Mouse (Mus musculus) lung, postnatal 0 days (tissue): ENCODE measurements around the gene Rab25.

Experiments
- CTCF ChIP-seq: IDR thresholded peaks from 2 replicates; pipeline ENCODE4 v1.5.1; 2016; ENCODE audit warnings: antibody characterized with exemption, mild to moderate bottlenecking
- EP300 ChIP-seq: IDR thresholded peaks from 2 replicates; pipeline ENCODE4 v1.6.1; 2016; ENCODE audit warnings: antibody characterized with exemption, mild to moderate bottlenecking, control low read depth

DNA sequence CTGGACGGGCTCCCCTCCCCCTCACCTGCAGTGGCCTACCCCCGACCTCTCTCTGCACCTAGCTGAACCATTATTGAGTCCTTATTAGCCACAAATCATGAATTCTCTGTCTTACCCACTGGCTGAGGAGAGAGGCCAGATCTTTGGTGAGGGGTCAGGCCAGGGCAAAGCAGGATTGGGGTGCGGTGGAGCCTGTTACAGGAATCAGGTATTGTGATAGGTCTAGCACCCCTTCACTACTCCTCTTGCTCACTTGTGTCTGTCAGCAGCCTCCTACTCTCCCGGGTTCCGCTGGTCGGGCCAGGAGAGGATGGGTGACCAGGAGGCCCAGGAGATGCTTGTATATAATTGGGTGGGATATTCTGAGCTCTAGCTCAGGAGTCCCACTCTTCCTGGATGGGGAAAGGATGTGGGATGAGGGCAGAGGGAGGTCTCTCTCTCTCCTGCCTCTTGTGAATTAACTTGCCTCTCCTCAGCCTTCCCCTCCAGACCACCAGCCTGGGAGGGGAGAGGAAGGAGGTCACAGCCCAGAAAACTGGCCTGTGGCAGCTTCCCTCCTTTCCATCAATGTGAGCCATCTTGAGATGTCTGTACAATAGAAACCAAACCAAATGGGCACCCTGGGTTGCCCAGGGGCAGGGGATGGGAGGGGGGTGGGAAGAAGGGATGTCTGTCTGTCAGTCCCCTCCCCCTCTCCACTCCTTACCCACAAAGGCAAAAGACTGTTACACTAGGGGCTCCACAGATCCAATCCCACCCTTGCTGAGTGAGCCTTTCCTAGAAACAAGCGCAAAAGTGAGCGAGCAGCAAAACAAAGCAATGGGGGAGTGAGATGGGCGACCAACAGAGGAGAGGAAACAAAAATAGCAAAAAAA, 9.6 kb downstream of the Rab25 start:
- no peak for TF ChIP-seq EP300
- no peak for TF ChIP-seq CTCF
